ENCODE assay signal across 8 mouse cellular contexts in the genomic region with DNA sequence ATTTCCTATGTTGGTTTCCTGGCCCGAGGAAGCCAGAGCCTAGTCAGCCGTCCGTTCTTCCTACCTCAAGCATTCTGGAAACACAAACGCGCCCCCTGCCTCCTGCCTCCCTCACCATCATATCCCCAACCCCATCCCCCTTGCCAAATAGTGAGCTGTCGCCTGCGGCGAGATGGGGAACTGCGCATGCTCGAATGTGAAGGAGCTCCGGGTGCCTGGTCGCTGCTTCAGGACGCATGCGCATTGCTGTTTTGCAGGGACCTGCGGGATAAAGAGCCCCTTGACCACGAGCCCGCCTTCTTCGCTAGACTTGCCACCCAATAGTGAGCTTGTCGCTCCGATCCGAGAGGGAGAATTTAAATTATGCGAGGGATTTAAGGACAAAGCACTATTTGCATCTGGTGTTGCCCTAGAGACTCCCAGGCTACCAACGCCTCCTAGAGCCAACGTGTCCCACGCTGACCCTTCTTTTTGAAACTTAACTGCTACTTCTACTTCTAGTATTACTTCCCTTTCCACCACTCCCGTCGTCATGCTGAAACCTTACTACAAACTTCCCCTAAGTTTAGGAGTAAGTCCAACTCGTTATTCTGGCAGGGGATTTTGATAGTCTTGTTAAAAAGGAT. TPM values are rescaled to one million over a fixed set of nuclear protein-coding genes. Genes with fewer than 3 reads are reported as not detected.
DNase-seq lines count a peak whose midpoint lies in the region; ATAC-seq lines count a peak whose summit lies in the region.

No protein-coding gene starts in this region.

- peak overlapping the region; percentile 93 for H3K27ac ChIP-seq in intestine, embryonic 14.5 days (ENCODE audit: low read depth)

- peaks cover 10% of the 10 kb centered on the region for H3K4me1 ChIP-seq in intestine, embryonic 14.5 days (replicated peaks; ENCODE audit: control insufficient read depth, insufficient read depth, low read length)

- H3K9ac ChIP-seq in intestine, embryonic 14.5 days (ENCODE audit: low read length) = peak overlapping the region; percentile 71

- H3K4me3 ChIP-seq in intestine, embryonic 14.5 days (ENCODE audit: low read depth, low read length) = peak overlapping the region; percentile 65

- intact Hi-C loops in left cerebral cortex, postnatal 10 days (cut with DNase I) = no loop called here

- H3K27me3 ChIP-seq in intestine, embryonic 14.5 days (replicated peaks; ENCODE audit: control insufficient read depth, insufficient read depth, low read length) = no peaks in the 10 kb centered on the region

- peak; percentile 95 for DNase-seq in adrenal gland, adult 2 months
- DNase-seq in embryo, embryonic 11 days = peak; percentile 98
- DNase-seq in gastrocnemius, postnatal 25 days = peak; percentile 94
- peak; percentile 94 for DNase-seq in intestine, embryonic 14.5 days (ENCODE audit: low spot score)
- peak; percentile 95 to 98 for DNase-seq in left cerebral cortex, postnatal 10 days (ENCODE audit: extremely low spot score in 1 of 2, low spot score in 2 of 2)
- DNase-seq in right cerebral cortex, postnatal 10 days (ENCODE audit: low spot score in 2 of 2) = peak; percentile 97 to 98
- peak; percentile 91 for DNase-seq in urinary bladder, postnatal 25 days (ENCODE audit: low spot score)

- H3K36me3 ChIP-seq in intestine, embryonic 14.5 days (ENCODE audit: control insufficient read depth, insufficient read depth, low read length) = peaks cover 4% of the 10 kb centered on the region; the same call in 1 of the 2 replicates

- H3K9me3 ChIP-seq in intestine, embryonic 14.5 days (ENCODE audit: control insufficient read depth, low read length) = no peaks in the 10 kb centered on the region

- peak overlapping the region; percentile 80 for H3K4me2 ChIP-seq in intestine, embryonic 14.5 days (ENCODE audit: low read length)

- under 1% methylated on average over 28 of the region's 28 CpGs for WGBS in intestine, embryonic 14.5 days

- peak; percentile 85 for ATAC-seq in intestine, embryonic 14.5 days (replicated peaks; ENCODE audit: low FRiP score, low TSS enrichment, low read depth)
- ATAC-seq in megakaryocyte progenitor cell, adult 5-6 weeks (replicated peaks; ENCODE audit: poor library complexity) = peak; percentile 64

RNA-seq across cellular contexts. Expression of a gene that starts 0.8 kb away (rescaled TPM):
- total RNA-seq in adrenal gland, adult 2 months (2021) = 100 to 1,000 TPM; 105 to 187 TPM
- 39.1 and 45.3 TPM in 2 replicates for polyA plus RNA-seq in adrenal gland, adult 2 months (2012; rRNA removed)
- 100 to 1,000 TPM; 176 to 216 TPM for total RNA-seq in gastrocnemius, postnatal 25 days (2021)
- 95.5 and 105 TPM in 2 replicates for polyA plus RNA-seq in intestine, embryonic 14.5 days (2014; fragmentation: Nextera tagmentation; extraction: Ambion mirVana)
- total RNA-seq in left cerebral cortex, postnatal 10 days (2021) = 100 to 1,000 TPM; 140 to 143 TPM
- 88.9 and 102 TPM in 2 replicates for total RNA-seq in megakaryocyte progenitor cell, adult 5-6 weeks (2015)
- total RNA-seq in megakaryocyte progenitor cell, adult 5-6 weeks (2017) = 60.2 and 63.3 TPM in 2 replicates

RNA-seq across cellular contexts. Expression of a gene that starts 30.2 kb away (rescaled TPM):
- 10 to 100 TPM; 61.1 to 76.8 TPM for total RNA-seq in adrenal gland, adult 2 months (2021)
- polyA plus RNA-seq in adrenal gland, adult 2 months (2012; rRNA removed) = 52.8 and 60.4 TPM in 2 replicates
- 10 to 100 TPM; 38.8 to 40.7 TPM for total RNA-seq in gastrocnemius, postnatal 25 days (2021)
- 85.2 and 90.5 TPM in 2 replicates for polyA plus RNA-seq in intestine, embryonic 14.5 days (2014; fragmentation: Nextera tagmentation; extraction: Ambion mirVana)
- total RNA-seq in left cerebral cortex, postnatal 10 days (2021) = 10 to 100 TPM; 78.8 to 79.4 TPM
- total RNA-seq in megakaryocyte progenitor cell, adult 5-6 weeks (2015) = 82.6 and 88.6 TPM in 2 replicates
- 61.2 and 85.6 TPM in 2 replicates for total RNA-seq in megakaryocyte progenitor cell, adult 5-6 weeks (2017)

Comparison
In these comparisons a context has a peak if more than half of its experiments do, and no peak if none do; other contexts are left out.
1. Peak in every context shown above with its lines: DNase-seq, ATAC-seq, H3K4me3 ChIP-seq and H3K27ac ChIP-seq.